Mouse (Mus musculus) Patski (cell line): ENCODE measurements around the gene Plcl1. TPM values are rescaled to one million over a fixed set of nuclear protein-coding genes. Genes with fewer than 3 reads are reported as not detected.

ENCODE experiments used
- ATAC-seq: fragments of 100-300 bp; one replicate; pipeline ENCODE4 v1.8.0; 2021
- CTCF ChIA-PET: fragments of 350-600 bp; sonication (Branson Sonifier 250); formaldehyde crosslinking; loops from one replicate; lab custom pipeline; 2022; ENCODE audit warnings: inconsistent platforms; lab: Charles Lee
- POLR2A ChIA-PET: fragments of 350-600 bp; sonication (Branson Sonifier 250); formaldehyde crosslinking; loops from one replicate; lab custom pipeline; 2022; ENCODE audit warnings: antibody characterized with exemption, inconsistent platforms; lab: Charles Lee
- DNase-seq: peaks from one replicate; pipeline ENCODE4 v3.0.0-alpha.2; 2011; ENCODE audit warnings: low read depth, low spot score
- H3K27me3 ChIP-seq: fragments of 371-371 bp; one replicate; pipeline ENCODE4 v1.5.1; 2021
- CTCF ChIP-seq: fragments of 100-300 bp; IDR thresholded peaks from one replicate; pipeline ENCODE4 v1.5.1; 2021
- in situ Hi-C: fragments of 300-500 bp; cut with MboI; formaldehyde crosslinking; loops from 3 replicates; pipeline ENCODE4 v1.11.1; 2018; ENCODE audit warnings: low pct_unique_long_range_greater_than_20kb, mixed read lengths
- polyA plus RNA-seq: library from polyadenylated mRNA; unstranded; gene quantifications from one replicate; pipeline ENCODE4 v1.2.3, GENCODE M21; 2021

Plcl1 gene
- polyA plus RNA-seq, 1 experiment from 2014 or later, result 15.2 TPM

GRCm38 (mm10) chr1:55686261-55686660, 280.5 kb downstream of the Plcl1 start:
- in situ Hi-C loops, result no loop called here
- POLR2A ChIA-PET, result no interaction called here
- DNase-seq (no peak), ATAC-seq (no peak)
- H3K27me3 ChIP-seq, result no peaks in the 10 kb centered on the region
- TF ChIP-seq CTCF, result no peak
- CTCF ChIA-PET, result interaction anchor here (1.6 to 3.0 kb wide), 2 partner anchors 13 to 17 kb away, joined by 4 to 7 read pairs; no protein-coding TSS in a partner anchor

- in situ Hi-C loops, result no loop called here
- no peak for TF ChIP-seq CTCF
- CTCF ChIA-PET, result interaction anchor here (1.4 kb wide), 1 partner anchor 45 kb away, joined by 3 read pairs; no protein-coding TSS in a partner anchor
- H3K27me3 ChIP-seq, result no peaks in the 10 kb centered on the region
- ATAC-seq, result no peak
- DNase-seq, result peak; percentile 13
- POLR2A ChIA-PET, result no interaction called here
Measured at GRCm38 (mm10) chr1:55693636-55694220, 288.0 kb downstream of the Plcl1 start.

- POLR2A ChIA-PET, result no interaction called here
Measured at GRCm38 (mm10) chr1:55696206-55696605, 290.5 kb downstream of the Plcl1 start.

GRCm38 (mm10) chr1:55699393-55699970, 293.8 kb downstream of the Plcl1 start:
- DNase-seq (peak; percentile 95), ATAC-seq (peak; percentile 96)
- no peaks in the 10 kb centered on the region for H3K27me3 ChIP-seq
- TF ChIP-seq CTCF, result peak; percentile 65
- in situ Hi-C loops, result no loop called here
- ChIA-PET POLR2A (interaction anchor here (0.6 kb wide), 1 partner anchor 143 kb away, joined by 3 read pairs; no protein-coding TSS in a partner anchor), CTCF (interaction anchor here (0.9 to 2.0 kb wide), 7 partner anchors 11 to 127 kb away, joined by 3 to 7 read pairs (median 4); no protein-coding TSS in a partner anchor)

More at GRCm38 (mm10) chr1:55696206-55696605, 290.5 kb downstream of the Plcl1 start:
- in situ Hi-C loops, result no loop called here
- H3K27me3 ChIP-seq, result no peaks in the 10 kb centered on the region
- ATAC-seq (no peak), DNase-seq (no peak)
- TF ChIP-seq CTCF, result no peak
- CTCF ChIA-PET, result no interaction called here

GRCm38 (mm10) chr1:55700016-55700415, 294.3 kb downstream of the Plcl1 start:
- POLR2A ChIA-PET, result no interaction called here
- ATAC-seq, result peak; percentile 72
- H3K27me3 ChIP-seq, result no peaks in the 10 kb centered on the region
- DNase-seq, result no peak
- in situ Hi-C loops, result no loop called here
- CTCF ChIA-PET, result interaction anchor here (0.9 to 2.0 kb wide), 6 partner anchors 10 to 127 kb away, joined by 3 to 7 read pairs (median 4); no protein-coding TSS in a partner anchor
- no peak for TF ChIP-seq CTCF

GRCm38 (mm10) chr1:55700726-55701125, 295.0 kb downstream of the Plcl1 start:
- POLR2A ChIA-PET, result no interaction called here
- ATAC-seq, result no peak
- no peak for TF ChIP-seq CTCF
- CTCF ChIA-PET, result interaction anchor here (1.0 to 1.5 kb wide), 2 partner anchors 11 to 139 kb away, joined by 3 read pairs; no protein-coding TSS in a partner anchor
- no peaks in the 10 kb centered on the region for H3K27me3 ChIP-seq
- no peak for DNase-seq
- in situ Hi-C loops, result no loop called here

GRCm38 (mm10) chr1:55701601-55702000, 295.9 kb downstream of the Plcl1 start:
- no peak for DNase-seq
- ChIA-PET POLR2A (no interaction called here), CTCF (interaction anchor here (1.0 to 1.5 kb wide), 2 partner anchors 10 to 138 kb away, joined by 3 read pairs; no protein-coding TSS in a partner anchor)
- no peak for TF ChIP-seq CTCF
- no peaks in the 10 kb centered on the region for H3K27me3 ChIP-seq
- in situ Hi-C loops, result no loop called here
- no peak for ATAC-seq

GRCm38 (mm10) chr1:55702106-55702505, 296.4 kb downstream of the Plcl1 start:
- TF ChIP-seq CTCF, result no peak
- no peaks in the 10 kb centered on the region for H3K27me3 ChIP-seq

GRCm38 (mm10) chr1:55704707-55705106, 299.0 kb downstream of the Plcl1 start:
- DNase-seq, result no peak
- in situ Hi-C loops, result no loop called here
- H3K27me3 ChIP-seq, result no peaks in the 10 kb centered on the region
- ATAC-seq, result no peak
- ChIA-PET CTCF (interaction anchor here (1.2 to 1.3 kb wide), 2 partner anchors 12 to 46 kb away, joined by 3 read pairs; no protein-coding TSS in a partner anchor), POLR2A (interaction anchor here (0.7 kb wide), 1 partner anchor 169 kb away, joined by 3 read pairs; no protein-coding TSS in a partner anchor)
- no peak for TF ChIP-seq CTCF

More at GRCm38 (mm10) chr1:55702106-55702505, 296.4 kb downstream of the Plcl1 start:
- ChIA-PET CTCF (interaction anchor here (1.5 kb wide), 1 partner anchor 137 kb away, joined by 3 read pairs; no protein-coding TSS in a partner anchor), POLR2A (no interaction called here)
- in situ Hi-C loops, result no loop called here
- DNase-seq, result no peak
- no peak for ATAC-seq

- no peak for ATAC-seq
- no peaks in the 10 kb centered on the region for H3K27me3 ChIP-seq
- in situ Hi-C loops, result no loop called here
- POLR2A ChIA-PET, result no interaction called here
- CTCF ChIA-PET, result interaction anchor here (1.2 kb wide), 1 partner anchor 46 kb away, joined by 3 read pairs; no protein-coding TSS in a partner anchor
- DNase-seq, result no peak
- TF ChIP-seq CTCF, result no peak
Measured at GRCm38 (mm10) chr1:55705173-55705572, 299.5 kb downstream of the Plcl1 start.

- no peak for TF ChIP-seq CTCF
- ChIA-PET CTCF (no interaction called here), POLR2A (no interaction called here)
- in situ Hi-C loops, result no loop called here
- H3K27me3 ChIP-seq, result no peaks in the 10 kb centered on the region
- DNase-seq (no peak), ATAC-seq (no peak)
Measured at GRCm38 (mm10) chr1:55705756-55706155, 300.0 kb downstream of the Plcl1 start.
